Mouse (Mus musculus) retina, postnatal 1 day (tissue): Measurements from ENCODE around the gene Lyz1.
"Not testable (repeated sequence)": the region's sequence is repeated elsewhere in the genome, so short reads cannot be mapped to it uniquely, and the experiment has no call there.

Source experiments
- DNase-seq: peaks from one replicate; pipeline ENCODE4 v3.0.0-alpha.2; 2012

The Lyz1 gene

DNA sequence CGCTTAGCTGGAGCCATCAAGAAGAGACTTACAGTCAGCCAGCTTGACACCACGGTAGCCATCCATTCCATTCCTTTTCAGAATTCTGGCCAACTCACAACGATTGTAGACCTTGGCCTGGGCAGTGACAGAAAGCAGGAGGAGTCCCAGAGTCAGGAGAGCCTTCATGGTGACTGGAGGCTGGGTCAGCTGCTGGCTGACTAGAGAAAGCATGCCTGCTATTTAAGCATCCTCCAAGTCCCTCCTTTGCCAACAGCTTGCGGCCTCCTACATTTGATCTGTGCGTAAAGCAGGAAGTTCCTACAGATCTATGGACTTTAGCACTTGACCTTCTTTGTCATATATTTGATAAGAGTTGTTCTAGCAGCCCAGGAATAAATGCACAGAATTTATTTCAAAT, at the start of gene Lyz1:
TSS of gene Lyz1 (minus strand) at position 198 of the 400 bp plus-strand sequence.
- DNase-seq = no peak

DNA sequence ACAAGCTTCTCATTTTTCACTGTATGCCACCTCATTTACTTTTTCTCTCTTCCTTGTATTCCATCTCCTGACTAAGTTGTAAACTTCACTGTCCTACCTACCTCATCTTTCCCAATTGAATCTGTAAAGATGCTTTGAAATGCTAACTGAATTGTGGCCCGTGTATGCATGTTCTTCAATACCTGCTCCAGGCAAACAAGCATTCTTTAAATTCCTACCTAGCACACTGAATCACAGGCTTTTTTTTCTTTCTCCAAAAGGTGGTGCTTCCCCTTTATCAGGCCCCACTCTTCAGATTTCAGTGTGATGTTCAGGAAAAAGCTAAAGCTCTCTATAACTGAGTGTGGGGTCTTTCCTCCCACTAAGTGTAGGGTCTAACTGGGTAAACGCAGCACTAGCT, 49.7 kb upstream of the Lyz1 start:
- no peak for DNase-seq

DNA sequence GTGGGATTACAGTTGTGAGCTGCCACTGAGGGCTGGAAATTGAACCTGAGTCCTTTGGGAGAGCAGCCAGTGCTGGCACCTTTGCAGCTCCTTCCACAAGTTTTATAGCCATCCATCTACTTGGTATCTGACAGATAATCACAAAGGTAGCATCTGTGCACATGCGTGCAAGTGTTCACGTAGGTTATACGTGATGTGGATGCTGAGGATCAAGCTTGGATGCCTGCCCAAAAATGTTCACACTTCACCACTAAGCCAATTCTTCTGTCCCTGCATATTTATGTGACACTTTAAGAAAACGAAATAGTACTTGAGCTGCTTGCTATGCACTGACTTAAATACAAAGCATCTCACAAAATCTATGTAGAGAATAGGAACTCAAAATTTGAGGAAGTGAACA, 48.4 kb upstream of the Lyz1 start:
- DNase-seq = no peak

DNA sequence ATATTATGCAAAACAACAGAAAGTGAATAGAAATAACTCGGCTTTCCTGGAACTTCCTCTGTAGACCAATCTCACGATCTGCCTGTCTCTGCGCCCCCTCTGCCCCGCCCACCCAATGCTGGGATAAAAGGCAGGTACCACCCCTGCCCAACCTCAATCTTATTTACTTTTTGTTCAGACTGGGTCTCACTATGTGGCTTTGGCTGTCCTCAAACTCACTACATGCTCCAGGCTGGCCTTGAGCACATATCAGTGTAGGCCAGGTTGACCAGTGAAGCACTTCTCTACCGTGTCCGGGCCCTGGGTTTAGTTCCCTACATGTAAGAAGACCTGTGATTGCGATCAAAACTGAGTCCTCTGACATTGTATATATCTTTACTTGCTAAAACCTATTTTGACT, 46.6 kb upstream of the Lyz1 start:
- no peak for DNase-seq

DNA sequence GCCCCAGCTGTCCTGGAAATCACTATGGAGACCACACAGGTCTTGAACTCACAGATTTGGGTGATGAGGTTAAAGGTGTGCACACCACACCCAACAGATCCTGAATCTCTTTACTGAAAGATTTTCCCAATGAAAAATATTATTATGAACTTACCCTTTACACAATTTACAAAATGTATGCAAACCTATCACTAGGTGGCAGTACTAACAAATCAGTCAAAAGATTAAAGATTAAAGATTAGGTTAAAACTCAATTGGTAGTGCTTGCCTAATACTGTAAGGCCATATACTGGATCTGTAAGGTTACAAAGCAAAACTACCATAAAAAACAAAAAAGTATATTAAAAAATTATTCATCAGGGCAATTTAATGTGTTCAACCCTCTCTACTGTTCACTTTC, 45.3 kb upstream of the Lyz1 start:
- no peak for DNase-seq

DNA sequence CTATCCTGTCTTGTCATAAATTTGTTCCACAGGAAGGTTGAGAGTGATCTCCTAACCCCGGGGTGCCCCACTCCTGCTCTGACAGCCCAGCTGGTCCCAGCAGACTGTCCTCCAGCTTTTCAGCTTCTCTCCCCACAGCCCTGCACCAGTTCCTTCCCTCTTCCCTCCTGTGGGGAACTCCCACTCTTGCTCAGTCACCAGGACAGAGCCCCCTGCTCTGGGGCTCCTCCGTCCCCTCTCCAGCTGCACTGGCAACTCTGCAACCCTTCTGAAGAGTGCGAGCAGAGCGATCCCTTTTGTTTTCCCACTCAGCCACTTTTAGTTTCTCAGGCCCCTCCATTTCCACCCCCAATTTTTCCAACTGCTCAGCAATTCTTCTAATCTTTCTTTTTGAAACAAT, 43.0 kb upstream of the Lyz1 start:
- peak; percentile 33 for DNase-seq

DNA sequence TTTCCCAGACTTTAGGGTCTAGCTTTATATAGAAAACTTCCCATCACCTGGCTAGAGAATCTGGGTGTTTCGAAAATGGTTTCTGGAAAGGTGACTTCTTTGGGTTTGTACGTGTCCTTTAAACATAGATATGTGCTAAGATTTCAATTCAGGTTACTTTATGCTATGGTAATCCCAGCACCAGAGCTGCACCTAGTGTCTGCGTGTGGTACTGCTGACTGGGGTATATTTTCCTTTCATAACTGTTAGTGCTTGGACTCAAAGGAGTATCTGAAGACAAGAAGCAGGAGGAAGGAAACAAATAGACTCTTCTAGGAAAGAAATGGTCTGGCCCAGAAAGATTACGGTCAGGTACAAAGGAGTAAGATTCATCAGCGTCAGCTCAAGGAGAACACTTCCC, 37.9 kb upstream of the Lyz1 start:
- DNase-seq = peak; percentile 24

DNA sequence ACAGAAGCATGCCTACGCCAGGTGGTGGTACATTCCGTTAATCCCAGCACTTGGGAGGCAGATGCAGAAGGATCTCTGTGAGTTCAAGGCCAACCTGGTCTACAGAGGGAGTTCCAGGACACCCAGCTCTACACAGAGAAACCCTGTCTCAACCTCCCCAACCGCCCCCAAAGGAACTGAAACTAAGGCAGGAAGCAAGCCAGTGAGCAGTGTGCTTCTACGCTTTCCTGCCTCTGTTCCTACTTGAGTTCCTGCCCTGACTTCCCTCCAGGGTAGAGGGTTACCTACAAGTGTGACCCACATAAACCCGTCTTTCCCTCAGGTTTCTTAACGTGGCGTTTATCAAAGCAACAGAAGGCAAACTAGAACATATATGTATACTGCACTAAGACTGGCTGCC, 31.1 kb upstream of the Lyz1 start:
- DNase-seq = no peak

DNA sequence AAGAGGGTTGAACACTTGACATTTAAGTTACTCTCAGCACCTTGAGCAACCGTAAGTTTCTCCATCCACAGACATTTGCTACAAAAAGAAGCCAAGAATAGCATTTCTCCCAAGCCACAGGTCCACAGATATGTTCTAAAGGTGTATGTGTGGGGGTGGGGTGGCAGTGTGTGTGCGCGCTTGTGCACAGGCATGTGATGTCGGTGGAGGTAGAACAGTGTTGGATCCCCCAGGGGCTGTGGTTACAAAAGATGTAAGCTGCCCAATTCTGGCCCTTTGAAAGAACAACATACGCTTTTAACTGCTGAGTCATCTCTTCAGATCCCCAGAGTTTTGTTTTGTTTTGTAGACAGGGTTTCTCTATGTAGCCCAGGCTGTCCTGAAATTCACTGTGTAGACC, 30.0 kb upstream of the Lyz1 start:
- no peak for DNase-seq

DNA sequence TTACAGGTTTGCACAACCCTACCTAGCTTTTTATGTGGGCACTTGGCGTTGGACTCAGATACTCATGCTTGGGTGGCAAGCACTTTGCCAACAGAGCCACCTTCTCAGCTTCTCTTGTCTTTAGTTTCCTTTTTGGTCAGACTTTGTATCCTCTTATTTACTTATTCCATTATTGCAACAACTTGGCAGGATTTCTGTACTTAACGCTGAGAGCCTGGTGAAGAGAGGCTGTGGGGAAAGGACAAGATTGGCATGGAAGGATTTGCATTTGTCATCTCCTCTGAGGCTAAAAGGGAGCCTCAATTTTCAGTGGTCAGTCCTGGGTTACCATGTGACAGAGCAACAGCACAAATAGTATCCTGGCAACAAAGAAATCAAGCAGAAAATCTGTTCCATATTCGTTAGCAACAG, 27.9 kb upstream of the Lyz1 start:
- peak; percentile 58 for DNase-seq

DNA sequence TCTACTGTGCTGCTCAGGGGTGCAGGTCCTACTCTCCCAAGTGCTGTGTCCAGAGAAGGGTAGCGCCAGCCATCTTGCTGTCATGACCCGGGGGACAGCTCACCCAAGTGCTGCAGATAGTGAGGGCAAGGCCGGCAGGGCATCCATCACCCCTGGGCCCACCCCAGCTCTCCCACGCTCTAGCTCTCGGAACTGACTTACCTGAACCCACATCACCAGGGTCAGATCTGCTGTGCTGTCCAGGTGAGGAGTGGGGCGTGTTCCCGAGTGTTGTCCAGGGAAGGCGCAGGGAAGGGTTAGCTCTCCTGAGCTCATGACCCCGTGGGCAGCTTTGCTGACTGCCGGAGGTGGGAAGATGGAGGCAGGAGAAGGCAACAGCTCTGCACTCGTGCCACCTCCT, 23.7 kb upstream of the Lyz1 start:
- DNase-seq = no peak

DNA sequence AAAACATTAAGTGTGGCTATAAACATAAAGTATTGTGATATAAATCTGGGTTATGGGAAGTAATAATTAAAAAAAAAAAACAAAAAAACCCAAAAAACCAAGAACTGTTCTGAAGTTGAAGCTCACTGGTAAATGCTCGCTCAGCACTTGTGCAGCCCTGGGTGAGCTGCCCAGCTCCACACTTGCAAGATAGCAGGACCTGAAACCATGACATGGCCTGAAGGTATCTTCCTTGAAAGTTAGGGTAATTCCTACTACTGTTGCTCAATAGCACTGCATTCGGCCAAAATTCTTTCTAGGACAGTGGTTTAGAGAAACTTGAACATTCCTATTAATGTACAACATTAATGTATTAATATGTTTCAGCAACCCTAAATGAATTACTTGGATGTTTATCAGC, 20.5 kb upstream of the Lyz1 start:
- no peak for DNase-seq

DNA sequence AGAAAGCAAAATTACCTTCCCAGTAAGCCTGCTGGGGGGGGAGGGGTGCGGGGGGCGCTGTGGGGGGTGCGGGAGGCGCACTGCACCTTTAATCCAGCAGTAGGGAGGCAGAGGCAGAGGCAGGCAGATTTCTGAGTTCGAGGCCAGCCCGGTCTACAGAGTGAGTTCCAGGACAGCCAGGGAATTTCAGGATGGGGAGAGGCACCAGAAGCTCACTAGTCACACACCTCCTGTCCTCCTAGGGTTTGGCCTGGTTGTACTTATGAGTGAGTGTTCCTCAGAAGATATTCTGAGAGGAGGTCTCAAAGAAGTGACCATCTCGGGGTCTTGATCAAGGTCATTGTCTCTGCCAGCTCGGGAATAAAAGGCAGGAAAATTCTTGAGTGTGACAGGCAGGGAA, 19.5 kb upstream of the Lyz1 start:
- DNase-seq = no peak

DNA sequence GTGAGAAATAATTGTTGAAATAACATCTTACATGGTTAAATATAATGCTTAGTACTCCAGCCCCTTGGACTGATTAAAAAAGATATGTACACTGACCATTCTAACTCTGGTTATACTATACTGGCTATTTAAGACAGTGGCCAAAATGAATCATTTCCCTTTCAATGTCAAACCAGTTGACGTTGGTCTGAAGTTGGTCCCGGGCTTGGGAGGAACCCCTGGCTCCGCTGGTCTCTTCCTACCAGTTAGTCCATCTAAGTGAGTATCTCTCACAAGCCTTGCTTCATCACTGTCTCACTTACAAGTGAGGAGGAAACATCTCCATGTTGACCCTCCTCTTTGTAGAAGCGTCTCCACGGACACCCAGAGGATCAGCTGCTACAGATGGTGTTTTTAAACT, 11.7 kb upstream of the Lyz1 start:
- no peak for DNase-seq

DNA sequence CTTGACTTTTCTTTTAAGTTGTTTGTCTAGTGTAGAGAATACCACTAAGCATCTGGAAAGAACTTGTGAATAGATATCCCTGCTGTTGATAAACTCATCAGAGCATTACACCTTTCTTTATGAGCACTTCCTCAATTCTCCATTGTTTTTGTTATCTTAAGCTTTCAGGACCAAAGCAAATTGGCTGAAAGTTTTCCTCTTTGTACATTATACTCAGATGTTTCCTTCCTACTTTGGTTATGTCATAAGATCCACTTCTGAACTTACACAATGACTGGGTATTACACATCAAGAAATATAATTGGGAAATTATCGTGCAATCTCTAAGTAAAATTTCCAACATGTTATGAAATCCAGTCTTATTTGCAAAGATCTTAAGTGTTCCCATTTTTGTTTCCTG, 9.0 kb upstream of the Lyz1 start:
- DNase-seq = no peak

DNA sequence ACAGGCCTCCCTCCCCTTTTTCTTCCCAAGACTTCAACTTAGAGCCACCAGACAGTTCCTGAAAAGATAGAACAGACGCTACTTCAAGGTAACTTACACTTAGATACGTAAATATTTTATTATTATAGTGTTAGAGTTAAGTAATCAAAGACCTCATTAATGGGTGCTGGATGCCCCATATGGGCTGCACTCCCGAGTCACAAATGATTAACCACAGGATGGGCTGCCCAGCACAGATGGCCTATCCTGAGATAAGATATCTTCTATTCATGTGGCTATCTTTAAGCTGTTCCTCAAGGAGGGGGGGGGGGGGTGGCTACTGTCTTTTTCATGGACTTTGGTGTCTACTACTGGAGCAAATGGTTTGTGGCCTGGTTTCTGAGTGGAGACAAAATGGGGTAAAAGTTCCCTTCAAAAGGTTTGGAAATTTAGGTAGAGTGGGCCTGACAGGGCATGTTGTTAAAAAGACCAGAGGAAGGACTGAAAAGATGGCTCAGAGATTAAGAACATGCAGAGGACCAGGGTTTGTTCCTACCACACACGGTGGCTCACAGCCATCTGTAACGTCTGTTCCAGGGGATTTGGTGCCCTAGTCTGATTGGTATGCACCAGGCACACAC, 7.3 kb upstream of the Lyz1 start:
- DNase-seq = no peak

DNA sequence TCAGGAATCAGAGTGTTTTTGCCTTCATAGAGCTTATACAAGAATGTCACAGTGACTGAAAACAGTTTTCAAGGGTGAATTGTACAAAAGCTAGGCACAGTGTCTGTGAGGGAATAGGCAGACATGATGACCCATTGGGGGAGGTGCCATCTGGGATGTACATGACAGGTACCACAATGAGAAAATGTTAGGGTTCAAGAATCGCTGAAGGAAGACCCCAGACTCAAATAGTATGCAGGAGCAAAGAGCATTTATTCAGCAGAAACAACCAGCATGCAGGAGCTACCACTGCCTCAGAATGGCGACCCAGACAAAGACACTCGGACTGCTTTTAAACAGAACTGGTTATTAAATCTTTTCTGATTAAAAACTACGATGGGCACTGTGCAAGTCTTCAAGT, 6.4 kb upstream of the Lyz1 start:
- no peak for DNase-seq

DNA sequence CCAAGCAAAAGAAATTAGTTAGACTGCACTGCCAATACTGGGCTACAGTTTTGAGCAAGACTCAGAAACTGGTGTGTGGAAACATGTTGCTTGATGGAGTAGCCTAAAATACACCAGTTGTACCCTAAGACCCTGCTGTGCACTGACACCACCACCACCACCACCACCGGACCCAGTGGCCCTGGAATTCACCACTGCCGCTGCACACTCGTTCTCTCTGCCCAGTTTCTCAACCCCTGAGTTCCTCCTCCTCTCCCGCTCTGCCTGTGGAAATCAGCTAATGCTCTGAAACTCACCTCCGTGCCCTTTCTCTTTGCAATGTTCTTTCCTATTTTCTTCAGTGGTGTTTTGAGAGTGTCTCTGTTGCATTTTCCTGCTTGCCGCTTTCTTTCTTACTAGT, 5.7 kb upstream of the Lyz1 start:
- DNase-seq = no peak

DNA sequence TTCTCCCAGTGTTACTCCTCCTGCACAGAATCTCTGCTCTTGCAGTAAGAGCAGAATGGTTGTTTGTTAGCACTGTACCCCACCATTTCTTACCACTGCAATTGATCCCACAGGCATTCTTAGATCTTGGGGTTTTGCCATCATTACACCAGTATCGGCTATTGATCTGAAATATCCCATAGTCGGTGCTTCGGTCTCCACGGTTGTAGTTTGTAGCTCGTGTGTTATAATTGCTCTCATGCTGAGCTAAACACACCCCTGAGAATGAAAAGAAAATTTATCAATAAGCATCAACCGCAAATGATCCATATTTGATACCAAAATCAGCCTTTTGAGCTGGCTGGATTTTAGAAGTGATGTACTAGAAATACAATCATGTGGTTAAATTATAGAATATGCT, 1.7 kb downstream of the Lyz1 start:
- DNase-seq = not testable (repeated sequence)

DNA sequence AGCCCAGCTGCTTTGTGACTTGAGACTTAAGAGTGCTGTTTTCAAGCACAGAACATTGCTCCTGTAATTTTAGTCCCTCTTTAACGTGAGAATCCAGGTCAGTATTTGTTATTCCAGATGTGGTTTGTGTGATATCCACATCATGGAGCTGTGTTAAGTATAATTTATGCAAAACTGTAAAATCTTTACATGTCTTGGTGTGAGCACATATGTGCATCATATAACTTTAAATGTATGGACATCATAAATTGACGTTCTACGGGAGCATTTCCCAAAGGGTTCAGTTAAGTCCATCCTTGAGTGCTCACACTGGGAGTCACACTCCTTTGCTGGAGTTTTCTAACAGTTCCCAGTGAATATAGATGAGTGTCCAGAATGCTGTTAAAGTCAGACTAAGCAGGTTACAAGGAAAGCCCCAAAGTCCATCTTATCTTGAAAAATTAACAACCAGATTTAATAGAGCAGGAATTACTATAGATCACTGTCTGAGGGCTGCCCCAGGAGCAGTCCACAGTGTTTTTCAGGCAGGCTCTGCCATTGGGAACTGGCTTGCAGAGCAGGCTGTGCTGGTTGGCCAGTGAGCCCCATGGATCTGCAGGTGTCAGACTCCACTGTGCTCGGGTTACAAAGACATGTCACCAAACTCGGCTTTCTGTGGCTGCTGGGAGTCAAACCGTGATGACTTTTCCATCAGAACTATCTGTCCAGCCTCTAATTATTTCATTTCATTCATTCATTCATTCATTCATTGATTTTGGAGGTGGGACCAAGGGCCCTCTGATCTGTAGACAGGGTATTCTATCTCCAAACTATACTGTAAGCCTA, 2.4 kb downstream of the Lyz1 start:
- no peak for DNase-seq

DNA sequence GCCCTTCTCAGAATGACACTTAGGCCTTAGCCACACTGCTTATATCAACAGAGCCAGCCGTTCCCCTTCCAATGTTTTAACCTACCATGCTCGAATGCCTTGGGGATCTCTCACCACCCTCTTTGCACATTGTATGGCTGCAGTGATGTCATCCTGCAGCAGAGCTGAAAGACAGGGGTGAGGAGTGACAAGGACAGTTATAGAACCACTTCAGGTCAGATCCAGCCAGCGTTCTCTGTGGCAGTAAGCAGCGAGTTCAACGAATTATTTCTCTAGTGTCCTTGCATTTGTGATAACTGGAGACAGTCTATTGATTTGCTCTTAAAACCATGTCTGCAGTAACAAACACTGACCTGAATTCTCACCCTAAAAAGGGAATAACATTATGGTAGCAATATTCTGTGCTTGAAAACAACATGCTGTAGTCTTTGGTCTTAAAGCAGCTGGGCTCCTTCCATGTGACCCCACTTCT, 3.6 kb downstream of the Lyz1 start:
- DNase-seq = peak; percentile 14

DNA sequence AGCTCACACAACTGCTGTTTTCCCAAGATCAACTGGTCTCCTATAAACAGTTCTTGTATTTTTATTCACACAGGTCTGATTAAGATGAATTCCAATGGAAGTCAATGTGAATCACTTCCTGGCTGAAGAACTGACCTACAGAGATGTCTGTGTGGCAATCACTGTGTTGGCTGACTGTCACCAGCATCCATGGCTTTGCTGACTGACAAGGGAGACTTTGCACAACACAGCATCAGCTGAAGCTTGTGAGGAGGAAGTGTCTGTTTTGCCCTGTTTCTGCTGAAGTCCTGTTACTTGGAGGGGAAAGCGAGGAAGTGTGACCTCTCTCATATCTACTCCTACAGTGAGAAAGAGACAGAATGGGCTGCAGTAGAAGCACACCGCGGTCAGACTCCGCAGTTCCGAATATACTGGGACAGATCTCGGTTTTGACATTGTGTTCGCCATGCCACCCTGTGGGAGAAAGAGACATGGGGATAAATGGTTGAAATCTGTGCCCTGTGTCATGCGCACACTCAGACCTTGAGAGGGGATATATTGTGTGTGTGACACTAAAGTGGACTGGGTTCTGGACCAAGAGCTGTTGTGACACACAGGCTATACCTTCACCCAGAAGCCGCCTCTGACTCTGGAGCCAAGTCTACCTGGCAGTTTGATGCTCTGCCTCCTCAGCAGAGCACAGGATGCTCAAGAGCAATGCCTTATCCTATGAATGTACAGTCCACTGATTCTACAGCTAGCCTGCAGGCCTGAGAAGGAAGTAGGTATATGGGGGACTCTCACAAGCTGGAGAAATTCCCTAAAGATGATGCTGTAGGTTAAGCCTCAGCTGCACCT, 4.3 kb downstream of the Lyz1 start:
- no peak for DNase-seq

DNA sequence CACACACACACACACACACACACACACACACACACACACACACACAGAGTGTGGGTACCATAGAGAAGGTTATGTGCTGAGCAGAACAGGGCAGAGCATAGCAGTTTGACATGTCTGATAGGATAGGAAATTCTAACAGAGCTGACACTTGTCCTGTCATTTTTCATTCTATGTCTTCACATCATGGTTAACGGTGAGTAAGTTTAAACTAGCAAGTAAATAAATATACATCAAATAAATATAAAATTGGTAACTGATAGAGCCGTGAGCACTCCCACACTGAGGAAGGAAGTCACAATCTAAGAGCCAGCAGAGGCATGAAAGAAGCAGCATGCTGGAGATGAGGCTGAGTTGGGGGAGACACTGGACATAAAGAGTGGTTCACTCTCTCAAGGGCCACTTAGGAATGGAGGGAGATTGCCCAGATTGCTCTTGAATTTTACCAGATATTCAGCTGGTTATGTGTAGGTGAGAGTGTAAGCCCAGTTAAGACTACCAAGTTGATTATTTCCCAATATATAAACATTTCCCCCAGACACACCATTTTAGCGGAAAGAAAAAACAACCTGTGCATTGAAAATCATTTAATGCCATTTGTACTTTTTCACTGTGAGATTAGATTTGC, 5.3 kb downstream of the Lyz1 start:
- DNase-seq = no peak
